Mouse (Mus musculus): Measurements from ENCODE around the gene Gm7073.

DNA sequence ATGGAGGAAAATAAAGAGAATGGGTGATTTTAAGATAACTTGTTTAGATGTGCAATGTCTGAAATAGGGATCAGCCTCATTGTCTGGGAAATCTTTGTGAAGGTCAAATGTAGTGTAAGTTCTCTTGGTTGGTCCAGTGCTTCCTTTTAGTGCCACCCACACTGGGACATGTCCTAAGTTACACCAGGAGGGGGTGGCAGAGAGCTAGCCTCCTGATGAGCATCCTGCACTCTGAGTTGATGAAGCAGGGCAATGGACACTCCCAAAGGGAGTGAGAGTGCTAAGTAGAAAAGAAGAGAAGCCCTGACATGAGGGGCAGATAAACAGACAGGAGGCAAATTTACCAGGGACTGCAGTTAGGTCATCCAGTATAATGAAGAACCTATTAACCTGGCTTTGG, 35.1 kb downstream of the Gm7073 start:
- TF ChIP-seq CTCF (IDR thresholded peaks at IDR 0.05; ENCODE audit: borderline replicate concordance, control insufficient read depth, extremely low read depth, insufficient read depth, low read length, poor library complexity): no peak
- no peak for TF ChIP-seq POLR2A (IDR thresholded peaks at IDR 0.05; ENCODE audit: control insufficient read depth, extremely low read depth, insufficient read depth, low read length, poor library complexity)
